Mouse (Mus musculus): ENCODE measurements around the gene Psmc3ip. TPM values are rescaled to one million over a fixed set of nuclear protein-coding genes. Genes with fewer than 3 reads are reported as not detected.

The Psmc3ip gene
- total RNA-seq, 4 experiments from 2014 or later = 2.2 to 4.7 (median 3.8) TPM

DNA sequence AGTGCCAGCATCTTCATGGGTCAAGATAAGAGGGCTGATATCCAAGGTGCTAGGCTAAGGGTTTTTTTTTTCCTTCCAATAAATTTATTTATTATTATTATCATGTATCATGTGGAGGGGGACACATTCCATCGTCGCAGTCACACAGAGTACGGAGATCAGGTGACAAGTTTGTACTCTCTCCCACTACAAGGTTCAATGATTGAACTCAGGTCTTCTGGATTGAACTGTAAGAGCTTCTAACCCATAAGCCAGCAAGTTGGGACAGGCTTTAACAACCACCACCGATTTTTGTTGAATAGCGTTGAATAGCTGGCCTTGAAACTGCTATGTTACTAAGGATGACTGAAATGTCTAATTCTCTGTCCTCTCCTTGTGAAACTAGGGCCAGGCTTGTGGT lies 14.8 kb downstream of the Psmc3ip start:
- no peak for DNase-seq (ENCODE audit: low spot score in 2 of 2)

DNA sequence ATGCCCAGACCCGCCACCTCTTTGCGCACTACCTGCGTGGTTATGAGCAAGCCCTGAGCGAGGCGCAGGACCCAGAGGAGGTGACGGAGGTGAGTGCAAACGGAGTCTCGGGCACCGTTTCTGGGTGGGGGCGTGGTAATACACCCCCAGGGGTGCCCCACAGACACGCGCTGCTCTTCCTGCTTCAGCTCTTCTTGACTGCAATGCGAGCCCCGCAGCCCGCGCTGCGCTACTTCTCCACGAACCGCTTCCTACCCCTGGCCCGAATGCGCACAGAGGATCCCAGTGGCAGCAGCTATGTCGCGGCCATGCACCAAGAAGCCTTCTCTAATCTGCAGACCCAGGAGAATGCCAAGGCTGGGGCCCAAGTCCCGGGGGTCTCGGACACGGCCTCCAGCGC lies 15.5 kb downstream of the Psmc3ip start:
- no peak for DNase-seq (ENCODE audit: low spot score in 2 of 2)

DNA sequence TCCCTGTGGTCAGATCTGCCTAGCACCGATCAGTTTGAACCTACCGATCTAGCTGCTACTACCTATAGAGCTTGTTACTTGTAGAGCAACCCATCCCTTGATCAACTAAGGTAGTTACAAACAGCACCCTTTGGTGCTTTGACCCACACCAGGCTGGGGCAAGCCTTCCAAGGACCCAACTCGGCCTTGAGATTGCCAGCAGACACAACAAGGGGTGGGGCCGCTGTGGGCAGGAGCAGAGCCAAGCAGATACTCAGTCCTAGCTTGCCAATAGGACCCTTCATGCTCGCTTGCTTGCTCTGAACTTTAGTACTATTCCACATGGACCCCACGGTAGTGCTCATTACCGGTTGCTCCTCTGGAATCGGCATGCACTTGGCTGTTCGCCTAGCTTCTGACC lies 17.1 kb downstream of the Psmc3ip start, which contains the start of gene Hsd17b1:
Gene Hsd17b1, plus strand, starts transcription at position 291 of the 400 bp plus-strand sequence.
- DNase-seq (ENCODE audit: low spot score in 2 of 2) = no peak

DNA sequence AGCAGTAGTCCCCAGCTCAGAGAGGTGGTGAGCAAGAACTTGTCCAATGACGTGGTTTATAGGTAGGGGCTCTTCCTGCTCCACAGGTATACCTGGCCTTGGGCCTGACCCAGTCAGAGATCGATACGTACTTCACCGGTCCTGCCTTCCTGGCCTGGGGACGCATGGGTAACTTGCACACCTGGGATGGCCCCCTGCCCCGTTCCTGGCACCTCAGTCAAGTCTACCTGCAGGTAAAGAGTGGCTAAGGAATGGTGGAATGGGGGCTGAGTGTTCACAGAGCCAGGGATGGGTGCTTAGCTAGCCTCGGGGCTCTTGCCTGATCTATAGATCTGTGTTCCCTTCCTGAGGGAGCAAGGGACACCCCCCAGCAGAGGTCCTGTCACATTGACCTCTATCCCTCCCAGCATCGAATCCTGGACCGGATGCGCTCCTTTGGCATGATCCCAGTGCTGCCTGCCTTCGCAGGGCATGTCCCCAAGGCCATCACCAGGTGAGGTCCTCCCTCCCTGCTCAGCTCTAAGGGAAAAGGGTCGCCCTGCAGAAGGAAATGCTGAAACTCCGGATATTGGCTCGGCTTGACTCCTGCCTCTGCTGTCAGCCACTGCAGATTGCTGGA lies 23.3 kb downstream of the Psmc3ip start:
- DNase-seq (ENCODE audit: low spot score in 2 of 2) = no peak

DNA sequence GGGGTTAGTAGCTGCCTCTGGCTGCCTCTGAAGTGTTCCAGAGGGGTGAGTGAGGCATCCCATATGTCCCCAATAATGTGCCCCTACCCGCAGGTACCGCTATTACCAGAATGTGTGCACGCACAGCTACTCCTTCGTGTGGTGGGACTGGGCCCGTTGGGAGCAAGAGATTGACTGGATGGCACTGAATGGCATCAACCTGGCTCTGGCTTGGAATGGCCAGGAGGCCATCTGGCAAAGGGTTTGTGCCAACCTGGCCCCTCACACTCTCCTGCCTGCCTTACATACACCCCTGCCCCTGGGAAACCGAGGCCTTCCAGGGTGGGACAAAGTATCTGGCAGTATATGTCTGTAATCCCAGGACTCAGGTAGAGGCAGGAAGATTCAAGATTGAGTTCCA lies 24.2 kb downstream of the Psmc3ip start:
- no peak for DNase-seq (ENCODE audit: low spot score in 2 of 2)

DNA sequence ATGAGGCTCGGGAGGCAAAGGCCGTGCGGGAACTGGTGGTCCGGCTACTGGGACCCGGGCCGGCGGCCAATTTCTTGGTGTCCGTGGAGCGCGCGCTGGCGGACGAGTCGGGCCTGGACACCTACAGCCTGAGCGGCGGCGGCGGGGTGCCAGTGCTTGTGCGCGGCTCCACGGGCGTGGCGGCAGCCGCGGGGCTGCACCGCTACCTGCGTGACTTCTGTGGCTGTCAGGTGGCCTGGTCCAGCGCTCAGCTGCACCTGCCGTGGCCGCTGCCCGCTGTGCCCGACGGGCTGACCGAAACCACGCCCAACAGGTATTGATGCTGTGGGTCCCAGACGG lies 25.1 kb downstream of the Psmc3ip start:
- DNase-seq (ENCODE audit: low spot score in 2 of 2) = no peak

DNA sequence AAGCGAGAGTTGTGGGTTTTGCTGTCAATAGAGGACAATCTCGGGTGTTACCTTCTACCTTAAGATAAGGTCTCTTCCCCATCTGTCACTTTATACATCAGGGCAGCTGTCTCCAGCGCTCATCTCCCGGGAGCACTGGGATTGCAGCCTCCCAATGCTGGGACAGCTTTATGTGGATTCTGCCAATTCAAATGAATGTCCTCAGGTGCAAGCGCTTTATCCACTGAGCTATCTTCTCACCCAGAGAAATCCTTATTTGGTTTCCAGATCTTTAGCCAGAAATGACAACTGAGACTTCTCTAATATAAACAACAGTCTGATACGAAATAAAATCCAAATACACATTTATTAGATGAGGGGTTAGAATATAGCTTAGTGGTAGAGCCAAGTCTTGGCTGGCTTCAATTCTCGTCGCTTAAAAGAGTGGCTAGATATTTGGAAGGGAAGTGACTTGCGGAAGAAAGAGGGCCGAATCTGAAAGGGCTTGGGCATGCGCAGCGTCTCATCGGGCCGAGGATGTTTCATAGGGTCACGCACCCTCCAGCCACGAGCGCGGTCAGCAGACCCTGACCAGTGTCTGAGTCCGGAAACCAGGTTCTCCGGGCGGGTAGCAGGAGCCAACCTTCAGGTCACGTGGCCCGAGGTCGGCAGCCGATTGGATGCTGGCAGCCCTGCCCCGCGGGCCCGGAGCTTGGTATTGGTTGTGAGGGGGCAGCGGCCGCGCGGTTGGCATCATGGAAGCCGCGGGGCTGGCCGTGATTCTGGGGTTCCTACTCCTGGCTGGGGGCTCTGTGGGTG lies 25.6 kb downstream of the Psmc3ip start, which contains the start of gene Naglu:
Gene Naglu, plus strand, starts transcription at position 622 of the 798 bp plus-strand sequence.
- peak; percentile 90 to 94 for DNase-seq (ENCODE audit: low spot score in 2 of 2)

DNA sequence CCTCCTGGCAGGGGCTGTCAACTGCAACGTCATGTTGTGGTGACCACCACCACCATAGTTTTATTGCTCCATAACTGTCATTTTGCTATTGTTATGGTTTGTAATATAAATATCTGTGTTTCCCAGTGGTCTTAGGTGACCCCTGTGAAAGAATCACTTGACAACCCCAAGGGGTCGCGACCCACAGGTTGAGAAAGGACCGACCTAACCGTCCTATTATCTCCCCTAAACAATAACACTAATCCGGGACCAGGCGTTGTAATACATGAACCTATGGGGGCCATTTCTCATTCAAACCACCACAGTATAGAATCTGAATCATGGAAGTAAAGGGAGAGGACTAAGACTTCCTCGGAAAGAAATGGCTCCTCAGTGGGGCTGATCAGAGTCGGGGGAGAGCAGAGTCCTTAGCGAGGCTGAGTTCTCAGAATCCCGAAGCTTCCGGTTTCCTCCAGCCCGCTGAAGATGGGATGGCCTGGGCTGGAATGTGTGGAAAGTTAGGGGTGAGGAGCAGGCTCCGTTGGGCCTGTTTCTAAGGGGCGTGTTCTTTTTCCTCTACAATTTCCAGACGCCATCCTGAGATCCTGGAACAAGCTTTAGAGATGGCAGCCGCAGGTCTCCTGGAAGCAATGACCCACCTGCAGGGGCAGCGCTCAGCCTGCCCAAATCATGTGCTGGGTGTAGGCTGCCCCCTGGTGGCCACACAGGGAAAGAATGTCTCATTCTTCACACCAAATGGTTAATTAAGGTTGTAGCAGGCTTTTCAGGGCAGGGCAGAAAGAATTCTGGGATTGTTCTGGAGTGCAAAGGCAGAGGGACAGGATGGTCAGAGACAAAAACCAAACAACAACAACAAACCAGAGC lies 28.5 kb downstream of the Psmc3ip start:
- DNase-seq (ENCODE audit: low spot score in 2 of 2) = peak in 1 of 2 experiments; percentile 66

DNA sequence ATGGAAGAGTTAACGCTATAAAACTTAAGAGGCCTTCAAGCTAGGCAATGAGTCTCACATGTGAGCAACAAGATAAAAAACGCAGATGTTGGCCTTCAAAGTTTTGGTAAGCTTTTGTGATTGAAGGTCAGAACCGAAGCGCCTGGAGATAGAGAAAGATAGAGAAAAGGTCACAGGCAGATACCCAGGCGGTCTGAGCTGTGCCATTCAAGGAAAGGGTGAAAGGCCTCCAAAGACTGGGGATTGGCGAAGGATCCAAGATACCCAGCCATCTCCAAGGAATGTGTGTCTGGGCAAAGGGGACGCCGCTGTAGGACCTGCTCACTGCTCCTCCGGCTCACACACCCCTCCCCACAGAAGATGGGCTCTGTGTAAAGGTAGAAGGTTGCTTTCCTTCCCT lies 30.2 kb downstream of the Psmc3ip start:
- DNase-seq (ENCODE audit: low spot score in 2 of 2) = no peak

DNA sequence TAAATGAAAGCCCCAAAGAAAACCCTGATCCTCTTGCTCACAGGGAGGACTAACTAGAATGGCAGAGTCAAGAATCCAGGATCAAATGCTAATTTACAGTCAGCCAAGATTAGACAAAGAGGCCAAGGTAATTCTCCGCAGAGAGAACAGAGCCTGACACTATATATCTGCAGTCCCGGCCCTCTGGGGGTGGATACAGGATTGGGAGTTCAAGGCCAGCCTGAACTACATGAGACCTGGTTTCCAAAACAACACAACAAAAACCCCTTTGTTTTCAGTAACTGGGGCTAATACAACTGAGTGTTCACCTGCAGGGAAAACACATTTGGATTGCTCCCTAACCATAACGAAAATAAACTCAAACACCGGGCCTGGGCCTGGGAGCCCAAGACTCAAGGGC lies 30.8 kb downstream of the Psmc3ip start:
- no peak for DNase-seq (ENCODE audit: low spot score in 2 of 2)

DNA sequence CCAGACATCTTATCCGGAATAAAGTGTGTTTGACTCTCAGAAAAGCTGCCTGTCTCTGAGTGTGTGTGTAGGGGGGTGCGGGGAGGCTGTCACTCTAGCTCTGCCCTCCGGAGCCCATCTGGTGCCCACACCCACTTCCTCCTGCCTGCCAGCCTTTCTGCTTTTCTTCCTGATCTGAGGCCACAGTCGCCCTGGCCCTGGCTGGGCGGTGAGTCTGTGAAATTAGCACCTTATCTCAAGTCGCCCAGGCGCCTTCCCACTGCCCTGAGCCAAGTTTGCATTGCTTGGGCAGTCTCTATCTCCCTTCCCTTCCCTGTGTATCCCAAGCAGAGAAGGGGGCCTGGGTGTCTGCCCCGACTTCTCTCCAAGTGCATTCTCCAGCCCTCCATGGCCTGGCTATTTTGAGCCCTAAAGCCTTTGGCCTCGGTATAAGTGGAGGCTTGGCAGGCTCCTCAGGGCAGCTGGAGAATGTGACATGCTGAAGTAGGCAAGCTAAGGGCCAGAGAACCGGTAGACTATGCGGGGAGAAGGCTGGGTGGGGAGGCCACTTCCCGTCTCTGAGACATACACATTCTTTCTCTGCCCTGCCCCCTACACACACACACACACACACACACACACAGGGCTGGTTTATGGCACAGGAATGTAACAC lies 31.4 kb downstream of the Psmc3ip start:
- DNase-seq (ENCODE audit: low spot score in 2 of 2) = no peak

DNA sequence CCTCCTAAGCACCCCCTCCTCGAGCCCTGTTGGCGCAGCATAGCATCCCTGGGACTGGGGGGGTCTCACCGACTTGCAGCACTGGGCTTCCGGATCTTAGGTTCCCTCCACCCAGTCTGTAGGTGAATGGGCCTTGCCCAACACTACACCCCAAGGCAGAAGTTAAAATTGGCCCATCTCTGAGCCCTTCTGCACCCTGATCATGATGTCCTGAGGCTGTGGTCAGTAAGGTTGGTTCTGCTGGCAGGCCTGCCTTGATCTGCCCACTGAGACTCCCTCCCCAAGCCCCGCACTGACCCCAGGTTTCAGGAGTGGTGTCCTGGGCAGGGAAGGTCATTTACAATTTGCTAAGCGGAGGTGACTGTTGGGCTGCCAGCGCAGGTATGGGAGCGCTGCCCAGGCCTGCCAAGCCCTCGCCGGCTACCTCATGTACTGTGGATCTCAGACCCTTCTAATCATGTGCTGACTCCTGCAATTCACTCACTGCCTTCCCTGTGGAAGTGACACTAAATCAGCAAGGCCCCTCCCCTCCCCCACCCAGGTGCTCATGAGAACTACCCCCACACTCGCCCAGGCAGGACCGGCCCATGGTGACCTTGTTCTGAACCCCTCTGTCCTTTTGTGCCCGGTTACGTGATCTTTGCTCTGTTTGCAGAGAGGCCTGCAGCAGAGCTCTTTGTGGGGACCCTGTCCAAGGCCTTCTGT lies 32.1 kb downstream of the Psmc3ip start:
- no peak for DNase-seq (ENCODE audit: low spot score in 2 of 2)

DNA sequence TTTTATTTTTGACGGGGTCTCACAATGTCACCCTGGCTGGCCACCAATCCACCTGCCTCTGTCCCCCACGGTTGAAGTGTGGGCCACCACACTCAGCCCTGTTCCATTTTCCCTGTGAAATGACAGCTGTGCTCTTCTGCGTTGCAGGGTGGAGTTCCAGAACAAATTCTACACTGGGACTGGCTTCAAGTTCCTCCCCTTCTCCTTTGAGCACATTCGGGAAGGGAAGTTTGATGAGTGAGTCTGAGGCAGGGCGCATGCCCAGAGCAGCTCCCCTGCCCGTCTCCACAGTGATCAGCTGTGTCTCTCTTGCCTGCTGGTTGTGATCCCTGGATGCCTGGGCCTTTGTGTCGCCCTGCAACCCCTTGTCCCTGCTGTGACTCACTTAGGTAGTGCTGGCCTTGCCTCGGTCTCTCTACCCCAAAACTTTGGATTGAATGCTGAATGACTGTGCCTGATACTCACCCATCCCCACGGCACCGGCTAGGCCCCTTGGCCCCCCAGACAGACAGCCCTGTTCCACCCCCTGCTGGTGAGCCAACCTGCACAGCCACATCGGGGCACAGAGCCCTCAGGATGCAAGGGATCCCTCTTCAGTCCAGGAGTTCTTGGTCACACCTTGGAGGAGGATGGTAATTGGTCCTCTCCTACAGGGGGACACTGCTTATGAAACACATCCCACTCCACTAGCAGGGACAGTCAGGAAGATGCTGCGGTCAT lies 32.9 kb downstream of the Psmc3ip start:
- DNase-seq (ENCODE audit: low spot score in 2 of 2) = no peak

DNA sequence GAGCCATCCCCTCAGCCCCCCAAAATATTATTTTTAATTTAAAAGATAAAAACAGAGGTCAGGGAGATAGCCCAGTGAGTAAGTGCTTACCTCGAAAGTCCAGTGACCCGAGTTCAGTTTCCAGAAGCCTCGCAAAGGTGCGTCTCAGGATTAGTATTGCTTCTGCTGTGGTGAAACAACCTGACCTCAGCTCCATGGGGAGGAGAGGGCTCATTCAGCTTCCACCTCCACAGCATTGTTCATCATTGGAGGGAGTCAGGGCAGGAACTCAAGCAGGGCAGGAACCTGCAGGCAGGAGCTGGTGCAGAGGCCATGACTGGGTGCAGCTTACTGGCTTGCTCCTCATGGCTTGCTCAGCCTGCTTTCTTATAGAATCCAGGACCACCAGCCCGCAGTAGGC lies 34.2 kb downstream of the Psmc3ip start:
- no peak for DNase-seq (ENCODE audit: low spot score in 2 of 2)

DNA sequence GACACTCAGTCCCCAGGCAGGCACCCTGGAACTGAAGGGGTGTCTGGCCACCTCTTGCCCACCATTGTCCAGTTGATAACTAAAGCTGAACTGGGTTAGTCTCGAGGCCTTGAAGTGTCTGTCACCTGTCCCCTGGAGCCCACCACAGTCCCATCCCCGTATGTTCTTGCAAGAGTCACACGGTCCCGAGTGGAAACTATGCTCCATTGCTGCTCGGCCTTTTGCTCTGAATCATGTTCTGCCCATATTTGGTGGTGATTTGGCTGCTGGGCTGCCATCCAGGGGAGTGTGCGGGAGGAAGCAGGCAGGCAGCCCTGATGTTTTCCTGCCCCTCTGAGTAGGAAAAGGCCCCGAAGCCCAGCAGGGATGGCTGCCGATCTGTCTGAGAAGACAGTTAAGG lies 35.1 kb downstream of the Psmc3ip start:
- DNase-seq (ENCODE audit: low spot score in 2 of 2) = peak in 1 of 2 experiments; percentile 33

DNA sequence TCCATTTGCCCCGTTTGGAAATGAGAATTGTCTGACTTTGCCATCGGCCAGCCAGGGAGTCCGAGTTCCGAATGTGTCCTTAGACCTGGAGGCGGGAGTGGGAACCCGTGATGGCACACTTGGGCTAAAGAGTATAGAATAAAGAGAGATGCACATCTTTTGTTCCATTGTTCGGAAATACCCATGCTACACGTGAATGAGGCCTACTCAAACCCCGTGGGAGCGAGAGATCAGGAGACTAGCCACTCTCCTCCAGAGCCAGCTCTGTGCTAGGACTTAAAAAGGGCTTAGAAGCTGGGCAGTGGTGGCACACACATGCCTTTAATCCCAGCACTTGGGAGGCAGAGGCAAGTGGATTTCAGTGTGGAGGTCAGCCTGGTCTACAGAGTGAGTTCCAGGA lies 35.8 kb downstream of the Psmc3ip start:
- DNase-seq (ENCODE audit: low spot score in 2 of 2) = no peak

DNA sequence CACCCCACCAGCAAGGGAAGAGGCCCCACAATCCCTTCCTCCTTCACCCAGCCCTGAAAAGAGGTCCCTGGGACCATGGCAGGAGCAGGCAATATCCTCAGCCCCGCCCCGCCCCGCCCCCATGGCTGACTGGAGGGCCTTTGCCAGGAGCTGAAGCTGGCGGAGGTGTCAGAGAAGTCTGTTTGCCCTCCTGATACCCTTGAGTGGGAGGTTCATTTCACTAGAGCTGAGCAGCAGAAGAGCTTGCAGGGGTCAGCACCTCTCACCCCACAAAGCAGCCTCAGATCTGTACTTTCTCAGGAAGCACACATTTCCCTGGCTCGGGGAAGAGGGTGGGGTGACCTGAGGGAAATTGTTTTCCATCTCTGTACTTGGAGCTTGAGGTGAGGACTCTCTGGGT lies 36.5 kb downstream of the Psmc3ip start:
- DNase-seq (ENCODE audit: low spot score in 2 of 2) = no peak

DNA sequence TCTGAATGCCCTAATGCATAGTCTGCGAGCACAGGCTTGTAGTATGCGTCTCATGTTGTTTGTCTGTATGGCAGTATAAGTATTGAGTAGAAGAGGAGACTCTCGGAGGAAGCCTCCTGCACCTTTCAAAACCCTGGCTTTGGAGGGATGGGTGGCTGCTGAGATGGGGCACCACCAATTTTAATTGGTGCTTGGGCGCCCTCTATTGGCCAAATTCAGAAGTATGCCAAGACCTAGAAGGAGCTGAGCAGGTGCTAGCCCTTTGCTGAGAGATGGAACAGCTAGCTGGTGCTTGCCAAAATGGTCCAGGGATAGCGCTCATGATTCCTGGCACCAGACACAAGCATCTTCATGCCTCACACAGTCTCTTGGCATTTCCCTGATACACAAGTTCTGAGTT lies 37.4 kb downstream of the Psmc3ip start:
- peak in 1 of 2 experiments; percentile 69 for DNase-seq (ENCODE audit: low spot score in 2 of 2)

DNA sequence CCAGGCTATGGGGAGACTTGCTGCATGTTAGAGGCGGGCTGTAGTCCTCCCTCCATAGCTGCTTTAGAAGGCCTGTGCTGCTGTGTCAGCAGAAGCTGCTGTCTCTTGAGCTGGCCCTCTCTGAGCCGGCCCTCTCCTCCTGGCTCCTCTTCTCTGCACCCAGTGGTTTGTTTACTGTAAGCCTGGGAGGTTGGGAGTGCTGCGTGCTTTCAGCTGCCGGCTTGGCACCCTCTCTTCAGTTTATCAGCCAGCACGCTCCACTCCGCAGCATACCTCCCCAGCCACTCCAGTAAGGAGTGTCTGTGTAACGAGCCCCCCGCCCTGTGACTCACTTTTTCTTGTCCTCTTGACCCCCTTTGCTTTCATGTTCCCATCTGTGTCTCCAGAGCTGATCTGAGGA lies 38.4 kb downstream of the Psmc3ip start:
- DNase-seq (ENCODE audit: low spot score in 2 of 2) = no peak

DNA sequence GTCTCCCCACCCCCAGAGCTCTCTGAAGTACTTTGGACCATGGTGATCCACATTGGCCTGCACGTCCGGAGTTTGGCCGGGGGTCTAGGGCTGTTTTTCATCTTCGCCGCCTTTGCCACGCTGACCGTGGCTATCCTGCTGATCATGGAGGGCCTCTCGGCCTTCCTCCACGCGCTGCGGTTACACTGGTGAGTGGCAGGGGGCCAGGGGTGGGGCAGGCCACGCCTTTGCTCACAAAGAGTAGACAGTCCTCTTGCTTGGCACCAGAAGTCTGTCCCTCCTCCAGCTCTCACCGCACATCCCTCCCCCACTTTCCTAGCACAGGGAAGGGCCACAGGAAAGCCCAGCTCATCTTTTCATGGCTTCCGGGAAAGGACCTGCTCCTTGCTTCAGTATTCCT lies 39.8 kb downstream of the Psmc3ip start:
- DNase-seq (ENCODE audit: low spot score in 2 of 2) = no peak
